Mouse (Mus musculus) lung, postnatal 0 days (tissue): ENCODE data around the gene Glrp1. TPM values are rescaled to one million over a fixed set of nuclear protein-coding genes. Genes with fewer than 3 reads are reported as not detected.

ENCODE experiments used
- ATAC-seq: fragments of 200-750 bp; cut with Nextera tagmentation; 2 replicates; pipeline ENCODE4 v1.8.0; 2017; ENCODE audit warnings: moderate library complexity
- DNase-seq: peaks from one replicate; pipeline ENCODE4 v3.0.0-alpha.2; 2016; ENCODE audit warnings: low spot score
- H3K27ac ChIP-seq: fragments of 300-500 bp; sonication (generic); 2 replicates; pipeline ENCODE4 v1.5.1; 2014; ENCODE audit warnings: antibody characterized with exemption, mild to moderate bottlenecking, low read length, mixed read lengths
- H3K27me3 ChIP-seq: fragments of 300-500 bp; sonication (generic); replicated peaks from 2 replicates; pipeline ENCODE4 v1.6.1; 2014; ENCODE audit warnings: low read length, mixed read lengths; ENCODE audit not compliant: insufficient read depth
- H3K36me3 ChIP-seq: fragments of 300-500 bp; sonication (generic); 2 replicates; pipeline ENCODE4 v1.6.1; 2014; ENCODE audit warnings: low read length, mixed read lengths; ENCODE audit not compliant: insufficient read depth
- H3K4me1 ChIP-seq: fragments of 300-500 bp; sonication (generic); 2 replicates; pipeline ENCODE4 v1.6.1; 2014; ENCODE audit warnings: antibody characterized with exemption, low read depth, low read length, mixed read lengths; ENCODE audit not compliant: insufficient read depth
- H3K4me2 ChIP-seq: fragments of 300-500 bp; sonication (generic); replicated peaks from 2 replicates; pipeline ENCODE4 v1.6.1; 2014; ENCODE audit warnings: low read depth, mild to moderate bottlenecking, low read length, moderate library complexity, mixed read lengths
- H3K4me3 ChIP-seq: fragments of 300-500 bp; sonication (generic); 2 replicates; pipeline ENCODE4 v1.5.1; 2014; ENCODE audit warnings: low read depth, low read length
- H3K9ac ChIP-seq: fragments of 300-500 bp; sonication (generic); replicated peaks from 2 replicates; pipeline ENCODE4 v1.6.1; 2014; ENCODE audit warnings: low read depth, mild to moderate bottlenecking
- H3K9me3 ChIP-seq: fragments of 300-500 bp; sonication (generic); 2 replicates; pipeline ENCODE4 v1.6.1; 2016; ENCODE audit warnings: low read length, mixed read lengths
- CTCF ChIP-seq: IDR thresholded peaks from 2 replicates; pipeline ENCODE4 v1.5.1; 2016; ENCODE audit warnings: antibody characterized with exemption, mild to moderate bottlenecking
- EP300 ChIP-seq: IDR thresholded peaks from 2 replicates; pipeline ENCODE4 v1.6.1; 2016; ENCODE audit warnings: antibody characterized with exemption, mild to moderate bottlenecking, control low read depth
- WGBS: fragments of 180-500 bp; shearing (Covaris S2); extraction: QIAGEN DNeasy Blood & Tissue Kit; methylation state at CpG from one replicate; pipeline ENCODE4 v1.1.7; 2014; 5-methylcytosine and 5-hydroxymethylcytosine counted together
- polyA plus RNA-seq: library from polyadenylated mRNA; unstranded; fragments of >200 nt; fragmentation: Nextera tagmentation; extraction: Ambion mirVana; gene quantifications from 2 replicates; pipeline ENCODE4 v1.2.1, GENCODE M21; 2015

Gene Glrp1
- polyA plus RNA-seq, 1 experiment from 2014 or later: 0.06 TPM

DNA sequence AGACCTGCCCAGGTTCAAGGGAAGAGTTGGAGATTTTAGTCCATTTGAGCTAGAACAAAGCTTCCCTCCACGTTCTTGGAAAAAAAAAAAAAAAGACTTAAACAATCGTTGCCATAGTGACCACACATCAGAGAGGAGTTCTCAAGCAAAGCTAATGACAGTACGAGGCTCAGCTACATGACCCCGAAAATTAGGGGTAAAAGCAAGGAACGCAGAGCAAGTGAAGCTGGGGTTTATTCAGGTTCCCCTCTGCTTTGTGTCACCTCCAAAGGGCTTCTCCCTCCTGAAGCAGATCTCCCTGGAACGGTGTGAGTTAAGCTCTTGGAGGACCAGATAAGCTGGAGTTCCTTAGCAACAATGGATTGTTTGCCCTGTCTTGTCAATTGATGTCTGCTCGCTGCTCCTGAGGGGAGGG lies 5.3 kb downstream of the Glrp1 start:
- no peak overlapping the region for H3K4me3 ChIP-seq
- H3K9ac ChIP-seq: no peak overlapping the region
- TF ChIP-seq EP300 (no peak), CTCF (no peak)
- no peak overlapping the region for H3K27ac ChIP-seq
- no peaks in the 10 kb centered on the region; the same call in 1 of the 2 replicates for H3K4me1 ChIP-seq
- DNase-seq (no peak), ATAC-seq (no peak)
- no peak overlapping the region for H3K4me2 ChIP-seq
- H3K36me3 ChIP-seq: no peaks in the 10 kb centered on the region
- no peaks in the 10 kb centered on the region for H3K9me3 ChIP-seq
- H3K27me3 ChIP-seq: no peaks in the 10 kb centered on the region
- WGBS: 16% methylated on average over 7 of the region's 7 CpGs

DNA sequence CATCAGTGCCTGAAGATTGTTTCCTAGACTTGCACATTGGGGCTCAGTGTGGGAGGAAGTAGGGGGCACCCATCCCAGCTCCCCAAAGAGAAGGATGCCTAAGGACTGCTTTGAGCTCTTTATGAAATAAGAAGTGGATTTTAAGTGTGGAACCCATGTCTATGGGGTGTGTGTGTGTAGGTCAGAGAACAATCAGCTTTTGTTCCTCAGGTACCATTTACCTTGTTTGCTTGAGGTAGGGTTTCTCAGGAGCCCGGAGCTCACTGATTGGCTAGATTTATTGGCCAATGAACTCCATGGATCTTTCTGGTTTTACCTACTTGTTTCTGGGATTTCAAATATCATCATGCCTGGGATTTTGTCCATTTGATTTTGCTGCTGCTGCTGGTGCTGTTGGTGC lies 7.0 kb downstream of the Glrp1 start:
- Histone ChIP-seq H3K4me1 (no peaks in the 10 kb centered on the region; the same call in 1 of the 2 replicates), H3K4me2 (no peak overlapping the region), H3K9ac (no peak overlapping the region), H3K4me3 (no peak overlapping the region), H3K9me3 (no peaks in the 10 kb centered on the region), H3K27me3 (no peaks in the 10 kb centered on the region), H3K36me3 (no peaks in the 10 kb centered on the region), H3K27ac (no peak overlapping the region)
- TF ChIP-seq EP300 (no peak), CTCF (no peak)
- WGBS: 56% methylated on average over 1 of the region's 1 CpGs
- ATAC-seq (no peak), DNase-seq (no peak)

DNA sequence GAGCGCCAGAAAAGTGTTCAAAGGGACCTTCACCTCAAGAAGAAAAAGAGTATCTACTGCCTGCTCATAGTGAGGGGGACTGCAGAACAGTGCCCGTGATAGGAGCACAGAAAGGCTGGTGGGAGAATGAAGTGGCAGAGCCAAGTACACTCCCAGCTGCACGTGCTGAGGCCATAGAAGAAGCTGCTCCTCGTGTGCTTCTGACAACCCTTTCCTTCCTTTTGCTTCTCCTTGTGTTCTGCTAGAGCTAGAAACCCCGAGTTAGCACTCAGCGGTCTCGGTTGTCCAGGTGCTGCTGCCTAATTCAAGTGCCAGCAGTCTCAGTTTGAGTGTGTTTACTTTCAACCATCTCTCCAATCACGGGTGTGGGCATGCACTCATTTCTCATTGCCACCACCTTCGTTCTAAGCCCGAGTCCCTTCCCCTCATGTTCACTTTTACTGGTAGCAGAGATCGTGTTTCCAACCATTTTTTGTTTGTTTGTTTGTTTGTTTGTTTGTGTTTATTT lies 10.6 kb downstream of the Glrp1 start:
- WGBS: 43% methylated on average over 11 of the region's 11 CpGs
- no peak for ATAC-seq
- no peaks in the 10 kb centered on the region for H3K9me3 ChIP-seq
- TF ChIP-seq CTCF: no peak
- no peak for TF ChIP-seq EP300
- H3K4me2 ChIP-seq: no peak overlapping the region
- no peak overlapping the region for H3K9ac ChIP-seq
- no peak overlapping the region for H3K27ac ChIP-seq
- no peaks in the 10 kb centered on the region for H3K36me3 ChIP-seq
- DNase-seq: no peak
- H3K4me3 ChIP-seq: no peak overlapping the region
- H3K4me1 ChIP-seq: no peaks in the 10 kb centered on the region; the same call in 1 of the 2 replicates
- H3K27me3 ChIP-seq: no peaks in the 10 kb centered on the region

- H3K4me2 ChIP-seq: no peak overlapping the region
- H3K9me3 ChIP-seq: no peaks in the 10 kb centered on the region
- no peaks in the 10 kb centered on the region for H3K36me3 ChIP-seq
- H3K27me3 ChIP-seq: no peaks in the 10 kb centered on the region
- DNase-seq (no peak), ATAC-seq (no peak)
- no peak overlapping the region for H3K9ac ChIP-seq
- H3K27ac ChIP-seq: no peak overlapping the region
- H3K4me3 ChIP-seq: no peak overlapping the region
- TF ChIP-seq CTCF (no peak), EP300 (no peak)
- 79% methylated on average over 3 of the region's 3 CpGs for WGBS
- H3K4me1 ChIP-seq: no peaks in the 10 kb centered on the region; the same call in 1 of the 2 replicates
Measured at GRCm38 (mm10) chr1:88497407-88497806, 12.5 kb downstream of the Glrp1 start.

- Histone ChIP-seq H3K4me2 (no peak overlapping the region), H3K9ac (no peak overlapping the region), H3K27ac (no peak overlapping the region), H3K27me3 (no peaks in the 10 kb centered on the region), H3K9me3 (no peaks in the 10 kb centered on the region), H3K36me3 (no peaks in the 10 kb centered on the region), H3K4me3 (no peak overlapping the region), H3K4me1 (no peaks in the 10 kb centered on the region)
- TF ChIP-seq EP300 (no peak), CTCF (no peak)
- DNase-seq (no peak), ATAC-seq (no peak)
- whole genome bisulfite sequencing: 87% methylated on average over 3 of the region's 3 CpGs
Measured at GRCm38 (mm10) chr1:88492415-88492814, 17.5 kb downstream of the Glrp1 start.

- H3K36me3 ChIP-seq: no peaks in the 10 kb centered on the region
- H3K4me2 ChIP-seq: no peak overlapping the region
- TF ChIP-seq CTCF: no peak
- no peak for TF ChIP-seq EP300
- no peak overlapping the region for H3K4me3 ChIP-seq
- WGBS: 58% methylated on average over 17 of the region's 17 CpGs
- ATAC-seq (no peak), DNase-seq (no peak)
- H3K4me1 ChIP-seq: no peaks in the 10 kb centered on the region
- H3K9me3 ChIP-seq: no peaks in the 10 kb centered on the region
- no peak overlapping the region for H3K9ac ChIP-seq
- no peak overlapping the region for H3K27ac ChIP-seq
- H3K27me3 ChIP-seq: no peaks in the 10 kb centered on the region
Measured at GRCm38 (mm10) chr1:88491617-88492378, 18.1 kb downstream of the Glrp1 start.
